Mouse (Mus musculus) cerebellum, adult 8-10 months (tissue): ENCODE data around the gene Thy1.

ENCODE experiments used
- DNase-seq: peaks from one replicate; pipeline ENCODE4 v3.0.0; 2022

Gene Thy1

GRCm38 (mm10) chr9:44067241-44067959 lies 24.2 kb downstream of the Thy1 start:
- no peak for DNase-seq

- DNase-seq = peak; percentile 35
Observed at GRCm38 (mm10) chr9:44067960-44068330, 24.8 kb downstream of the Thy1 start.

DNA sequence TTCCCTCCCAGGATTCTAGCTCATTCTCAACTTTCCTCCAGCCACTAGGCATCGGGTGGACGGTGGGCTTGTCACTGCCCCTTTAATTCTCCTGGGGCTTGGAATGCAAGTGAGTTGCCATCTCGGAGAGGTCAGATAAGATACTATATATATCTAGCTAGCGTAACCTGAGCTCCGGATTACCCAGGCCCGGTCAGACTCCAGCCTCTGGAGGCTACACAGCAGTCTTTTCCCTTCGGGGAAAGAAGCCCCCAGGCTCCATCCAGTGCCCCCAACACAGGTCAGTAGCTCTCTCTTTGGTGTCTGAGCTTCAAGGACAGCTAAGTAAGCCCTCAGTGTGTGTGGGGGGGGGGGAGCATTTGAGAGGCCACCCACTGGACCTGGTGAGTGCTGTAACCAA lies 26.1 kb downstream of the Thy1 start:
- no peak for DNase-seq

GRCm38 (mm10) chr9:44070113-44070843 lies 27.1 kb downstream of the Thy1 start:
- DNase-seq = peak; percentile 25

- DNase-seq = peak; percentile 19
Observed at GRCm38 (mm10) chr9:44070844-44071231, 27.7 kb downstream of the Thy1 start.

- peak; percentile 38 for DNase-seq
Observed at GRCm38 (mm10) chr9:44071914-44072598, 28.9 kb downstream of the Thy1 start.

DNA sequence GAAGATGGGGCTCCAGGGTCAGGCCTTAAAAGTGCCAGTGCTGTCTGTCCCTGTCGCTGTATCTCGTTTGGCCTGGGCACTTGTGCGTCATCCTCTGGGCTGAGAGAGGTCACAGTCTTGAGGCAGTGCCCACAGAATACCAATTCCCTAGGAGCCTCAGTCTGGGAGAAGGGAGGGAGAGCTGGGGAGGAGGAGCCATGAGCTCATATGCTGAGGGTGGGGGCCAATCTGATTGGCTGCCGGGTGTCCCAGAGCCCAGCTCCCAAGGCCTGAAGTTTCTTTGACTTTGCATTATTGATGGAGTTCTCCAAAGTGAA lies 29.4 kb downstream of the Thy1 start:
- peak; percentile 37 for DNase-seq

- DNase-seq = peak; percentile 55
Observed at GRCm38 (mm10) chr9:44073115-44073514, 29.9 kb downstream of the Thy1 start.

DNA sequence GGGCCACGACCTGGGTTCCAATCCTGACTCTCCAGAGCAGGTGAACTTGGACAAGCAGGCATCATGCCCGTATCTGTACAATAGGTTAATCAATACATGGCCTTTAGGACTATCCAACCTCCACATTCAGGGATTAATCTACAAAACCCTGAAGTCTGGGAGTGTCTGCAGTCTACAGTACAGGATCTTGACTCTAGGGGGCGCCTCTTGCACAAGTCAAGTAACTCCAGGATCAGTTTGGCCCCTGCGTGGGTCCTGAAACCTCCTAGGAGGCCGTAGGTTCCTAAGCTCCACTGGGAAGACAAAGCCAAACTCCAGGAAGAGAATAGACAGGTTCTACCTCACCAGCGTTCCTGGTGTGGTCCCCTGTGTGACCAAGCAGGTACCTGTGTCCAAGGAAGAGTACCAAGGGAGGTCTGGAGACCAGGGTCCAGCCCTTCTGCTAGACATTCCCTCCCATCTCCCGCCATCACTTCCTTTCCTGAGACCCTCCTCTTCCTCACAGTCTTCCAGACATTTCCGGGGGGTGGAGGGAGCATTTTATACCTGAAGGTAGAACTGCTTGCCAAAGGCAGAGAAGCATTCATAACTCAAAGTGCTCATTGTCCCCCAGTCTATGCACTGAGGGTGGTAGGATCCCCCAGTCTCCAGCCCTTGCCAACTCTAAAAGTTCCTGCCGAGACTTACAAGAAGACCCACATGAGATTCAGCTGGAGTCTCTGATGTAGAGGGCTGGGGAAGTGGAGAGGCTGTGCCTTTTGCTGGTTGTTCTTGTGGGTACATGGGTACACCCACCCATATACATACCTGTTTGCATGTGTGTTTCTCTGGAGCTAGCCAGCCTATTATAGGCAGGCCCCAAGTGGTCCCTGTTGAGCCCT lies 31.5 kb downstream of the Thy1 start:
- peak; percentile 63 for DNase-seq

- DNase-seq = peak; percentile 58
Observed at GRCm38 (mm10) chr9:44075276-44075995, 32.3 kb downstream of the Thy1 start.

GRCm38 (mm10) chr9:44075996-44076763 lies 33.0 kb downstream of the Thy1 start:
- DNase-seq = peak; percentile 32

- DNase-seq = peak; percentile 70
Observed at GRCm38 (mm10) chr9:44076764-44077120, 33.6 kb downstream of the Thy1 start.

DNA sequence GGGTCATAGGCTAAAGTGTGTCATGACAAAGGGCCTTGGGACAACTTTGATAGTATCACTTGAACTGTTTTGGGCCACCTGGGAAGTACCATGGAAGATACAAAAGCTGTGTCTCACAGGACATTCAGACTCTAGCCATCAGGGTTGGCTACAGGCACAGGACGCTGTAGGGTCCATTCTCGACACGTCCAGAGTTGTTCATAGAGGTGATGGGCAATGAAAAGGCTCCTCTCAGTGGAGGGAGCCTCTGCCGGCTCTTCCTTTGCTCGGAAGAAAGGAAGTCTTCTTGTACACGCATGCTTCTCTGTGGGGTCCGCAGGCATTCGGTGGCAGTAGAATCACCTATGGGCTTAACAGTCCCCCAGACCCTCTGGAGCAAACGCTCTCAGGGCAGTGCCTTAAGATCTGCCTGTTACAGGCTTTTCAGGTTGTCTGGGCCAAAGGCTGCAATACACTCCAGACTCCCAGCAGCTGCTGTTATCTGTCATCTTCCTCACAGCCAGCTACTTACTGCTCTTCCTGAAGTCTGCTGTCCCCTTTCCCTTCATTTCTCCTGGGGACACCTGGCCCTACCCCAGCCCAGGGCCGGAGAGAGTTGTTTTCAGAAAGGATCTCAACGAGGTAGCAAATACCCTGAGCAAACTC lies 34.2 kb downstream of the Thy1 start:
- peak; percentile 34 for DNase-seq

DNA sequence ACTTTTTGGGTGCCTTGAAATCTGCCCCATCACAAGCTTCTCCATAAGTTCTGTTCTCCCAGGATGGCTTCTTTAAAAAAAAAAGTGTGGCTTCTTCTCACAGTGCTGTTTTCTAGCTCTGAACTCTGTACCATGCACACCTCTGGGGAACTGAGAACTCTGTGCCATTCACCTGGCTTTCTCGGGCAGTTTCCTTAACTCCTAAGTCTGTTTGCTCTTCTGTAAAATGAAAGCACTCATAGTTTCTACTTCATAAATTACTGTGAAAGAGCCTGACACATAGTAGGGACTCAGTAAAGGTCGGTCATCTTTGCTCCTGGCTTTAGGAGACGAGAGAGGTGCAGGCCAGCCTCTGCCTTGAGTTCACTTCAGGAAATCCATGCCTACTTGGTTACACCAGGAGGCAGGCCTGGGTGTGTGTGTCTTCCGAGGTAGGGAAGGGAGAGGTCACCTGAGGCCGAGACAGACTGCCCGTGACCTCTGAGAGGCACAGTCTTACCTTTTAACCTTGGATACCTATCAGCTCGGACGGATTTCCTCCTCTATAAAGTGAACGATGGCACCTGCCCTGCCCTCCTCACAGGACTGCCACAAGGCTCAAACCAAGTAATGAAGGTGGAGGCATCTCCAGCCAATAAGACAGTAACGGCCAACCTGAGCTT lies 35.1 kb downstream of the Thy1 start:
- peak; percentile 17 for DNase-seq

DNA sequence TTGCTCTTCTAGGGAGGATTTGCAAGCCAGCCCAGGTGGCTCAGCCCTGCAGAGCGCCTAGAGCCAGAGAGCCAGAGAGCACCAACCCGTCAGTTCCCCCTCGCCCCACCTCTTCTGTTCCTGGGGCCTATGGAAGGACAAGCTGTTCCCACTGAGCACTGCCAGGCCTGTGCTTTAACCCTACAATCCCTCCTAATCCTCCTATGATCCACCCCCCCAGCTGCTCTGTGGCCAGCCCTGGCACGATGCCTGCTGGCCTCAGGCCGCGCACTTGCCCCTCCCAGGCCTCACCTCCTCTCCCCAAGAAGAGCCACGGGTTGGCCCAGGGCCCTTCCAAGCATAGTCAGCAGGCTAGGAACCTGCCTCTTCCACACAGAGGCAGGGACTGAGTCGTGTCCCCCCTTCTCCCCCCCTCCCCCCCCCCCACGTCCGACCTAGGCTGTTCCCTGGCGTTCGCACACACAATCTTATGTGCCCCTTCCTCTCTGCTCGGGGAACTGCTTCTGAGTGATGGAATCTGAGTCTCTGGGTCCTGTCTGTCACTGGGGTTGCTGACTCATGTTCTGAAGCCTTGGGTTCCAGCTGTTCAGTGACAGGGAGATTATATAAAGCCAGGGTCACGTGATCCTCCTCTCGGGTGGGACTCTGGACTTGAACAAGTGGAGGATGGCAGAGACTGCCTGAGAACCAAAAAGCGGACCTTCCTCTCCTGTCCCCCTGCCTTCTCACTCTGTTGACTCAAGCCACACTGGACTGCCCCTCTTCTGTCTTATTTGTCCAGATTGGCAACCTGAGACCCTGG lies 36.0 kb downstream of the Thy1 start:
- DNase-seq = peak; percentile 92

GRCm38 (mm10) chr9:44079997-44080780 lies 37.0 kb downstream of the Thy1 start:
- DNase-seq = peak; percentile 29

- DNase-seq = peak; percentile 47
Observed at GRCm38 (mm10) chr9:44080953-44081352, 37.8 kb downstream of the Thy1 start.

DNA sequence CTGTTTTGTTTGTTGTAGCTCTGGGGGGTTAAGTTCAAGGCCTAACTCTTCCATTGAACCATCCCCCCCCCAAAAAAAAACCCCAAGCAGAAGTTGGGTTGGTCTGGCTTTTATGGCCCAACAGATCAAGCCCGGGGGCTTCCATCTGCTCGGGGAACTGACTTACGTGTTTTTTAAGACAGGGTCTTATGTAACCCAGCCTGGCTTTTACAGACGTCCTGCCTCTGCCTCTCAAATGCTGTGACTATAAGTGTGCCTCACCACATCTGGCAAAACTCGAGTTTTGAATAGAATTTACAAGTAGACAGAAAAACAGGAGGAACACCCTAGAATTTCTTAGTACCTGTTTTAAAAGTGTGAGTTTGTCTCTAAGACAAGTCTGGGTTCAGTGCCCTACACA lies 38.4 kb downstream of the Thy1 start:
- DNase-seq = no peak

DNA sequence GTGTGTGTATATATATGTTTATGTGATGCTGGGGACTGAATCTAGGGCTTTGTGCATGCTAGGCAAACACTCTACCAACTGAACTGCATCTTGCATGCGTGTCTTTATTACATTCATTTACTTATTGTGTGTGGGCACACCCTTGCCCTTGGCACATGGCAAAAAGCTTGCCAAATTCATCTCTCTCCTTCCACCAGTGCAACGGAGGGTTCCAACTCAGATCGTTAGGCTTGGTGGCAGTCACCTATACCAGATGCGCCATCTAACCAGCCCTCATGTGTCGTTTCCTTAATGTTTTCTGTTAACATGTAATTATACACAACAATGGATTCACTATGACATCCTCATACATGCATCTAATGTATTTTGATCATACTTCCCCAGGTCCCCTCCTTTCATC lies 39.1 kb downstream of the Thy1 start:
- DNase-seq = no peak
